In the genomic region with DNA sequence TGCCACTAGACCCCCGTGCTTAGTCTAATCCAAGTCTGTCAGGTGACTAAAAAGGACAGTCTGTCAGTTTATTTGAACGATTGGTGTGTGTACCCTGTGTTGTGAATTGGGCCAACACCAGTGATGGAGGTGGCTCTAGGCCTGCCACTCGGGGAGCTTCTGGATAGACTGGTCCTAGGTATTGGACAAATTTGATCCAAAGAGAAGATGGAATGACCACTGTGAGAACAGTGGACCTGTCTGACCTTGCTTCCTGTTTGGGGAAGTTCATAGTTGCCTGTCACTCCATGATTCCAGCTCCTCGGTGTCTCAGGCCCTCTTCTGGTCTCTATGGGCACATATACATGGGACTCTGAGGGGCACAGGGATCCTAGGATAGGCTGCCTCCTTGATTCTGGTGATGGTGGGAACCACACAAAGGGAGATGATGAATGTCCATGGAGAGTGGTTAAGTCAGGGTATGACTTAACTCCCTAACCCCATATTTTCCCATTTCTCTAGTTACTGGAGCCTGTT, we compare ENCODE assay signal across 8 mouse cellular contexts. TPM values are rescaled to one million over a fixed set of nuclear protein-coding genes. Genes with fewer than 3 reads are reported as not detected.
DNase-seq lines count a peak whose midpoint lies in the region; ATAC-seq and TF ChIP-seq lines count a peak whose summit lies in the region.

No protein-coding gene starts in this region.

- 35% methylated on average over 4 of the region's 4 CpGs for WGBS in heart, embryonic 11.5 days (ENCODE audit: insufficient replicate concordance)
- 57% methylated on average over 4 of the region's 4 CpGs for WGBS in hindbrain, embryonic 12.5 days
- WGBS in midbrain, embryonic 10.5 days: 48% methylated on average over 4 of the region's 4 CpGs

- no peak for ATAC-seq in heart, embryonic 11.5 days (replicated peaks; ENCODE audit: insufficient number of reproducible peaks, low FRiP score, low TSS enrichment)
- ATAC-seq in hindbrain, embryonic 12.5 days (ENCODE audit: low FRiP score): no peak

- DNase-seq in heart, postnatal 4 days: no peak
- peak; percentile 59 for DNase-seq in MEL (ENCODE audit: low read depth, low spot score)
- DNase-seq in midbrain, embryonic 10.5 days (ENCODE audit: low spot score): peak; percentile 12
- no peak for DNase-seq in left cerebral cortex, postnatal 14 days (ENCODE audit: low spot score in 2 of 2)
- no peak for DNase-seq in spleen, adult 18-20 months
- no peak for DNase-seq in urinary bladder, postnatal 10 days (ENCODE audit: low spot score)

- peak overlapping the region; percentile 92 for H3K4me3 ChIP-seq in heart, embryonic 11.5 days (ENCODE audit: low read depth, low read length)
- H3K4me3 ChIP-seq in MEL (ENCODE audit: control insufficient read depth in 1 of 2, insufficient read depth in 1 of 2, low read depth in 2 of 2, low read length in 2 of 2): peak overlapping the region; percentile 74 to 87
- H3K4me3 ChIP-seq in hindbrain, embryonic 12.5 days: peak overlapping the region; percentile 90
- H3K4me3 ChIP-seq in midbrain, embryonic 10.5 days: peak overlapping the region; percentile 87

- H3K36me3 ChIP-seq in heart, embryonic 11.5 days (ENCODE audit: control insufficient read depth, insufficient read depth, low read length): peaks cover 26% of the 10 kb centered on the region
- H3K36me3 ChIP-seq in MEL (ENCODE audit: control insufficient read depth in 1 of 2, insufficient read depth in 2 of 2, low read length in 2 of 2): peaks cover 11 to 24% of the 10 kb centered on the region in 2 experiments
- H3K36me3 ChIP-seq in hindbrain, embryonic 12.5 days: peaks cover 30% of the 10 kb centered on the region
- H3K36me3 ChIP-seq in midbrain, embryonic 10.5 days: peaks cover 40% of the 10 kb centered on the region

- H3K27ac ChIP-seq in heart, embryonic 11.5 days (ENCODE audit: low read depth, low read length): no peak overlapping the region
- H3K27ac ChIP-seq in MEL (ENCODE audit: control insufficient read depth, low read depth, low read length): peak overlapping the region; percentile 63
- no peak overlapping the region for H3K27ac ChIP-seq in hindbrain, embryonic 12.5 days
- H3K27ac ChIP-seq in midbrain, embryonic 10.5 days (replicated peaks): peak overlapping the region; percentile 95

- intact Hi-C loops in left cerebral cortex, postnatal 14 days (cut with DNase I): no loop called here

- H3K79me2 ChIP-seq in MEL (ENCODE audit: control insufficient read depth, insufficient read depth, low read length, poor library complexity): peaks cover 20% of the 10 kb centered on the region

- TF ChIP-seq RAD21 in MEL (IDR thresholded peaks at IDR 0.05; ENCODE audit: low read depth, low read length): no peak

- peaks cover 14% of the 10 kb centered on the region for H3K4me1 ChIP-seq in heart, embryonic 11.5 days (ENCODE audit: control insufficient read depth, insufficient read depth, low read length)
- H3K4me1 ChIP-seq in MEL (ENCODE audit: control insufficient read depth in 1 of 2, insufficient read depth in 2 of 2, low read length in 2 of 2): peaks cover 2 to 22% of the 10 kb centered on the region in 2 experiments; a peak in 3 of 4 replicates
- H3K4me1 ChIP-seq in hindbrain, embryonic 12.5 days: peaks cover 17% of the 10 kb centered on the region
- peaks cover 29% of the 10 kb centered on the region for H3K4me1 ChIP-seq in midbrain, embryonic 10.5 days

- no peak for TF ChIP-seq CTCF in MEL (IDR thresholded peaks at IDR 0.05 in 2 of 3, conservative IDR thresholded peaks at IDR 0.05 in 1 of 3; ENCODE audit: control insufficient read depth in 1 of 3, insufficient read depth in 1 of 3, low read depth in 2 of 3, low read length in 3 of 3, poor library complexity in 1 of 3, severe bottlenecking in 1 of 3)

- TF ChIP-seq EP300 in MEL (IDR thresholded peaks at IDR 0.05; ENCODE audit: low read depth in 1 of 2, low read length in 2 of 2): no peak

- no peaks in the 10 kb centered on the region for H3K27me3 ChIP-seq in heart, embryonic 11.5 days (ENCODE audit: control insufficient read depth, insufficient read depth, low read length)
- H3K27me3 ChIP-seq in MEL (ENCODE audit: control insufficient read depth in 1 of 2, insufficient read depth in 2 of 2, low read length in 2 of 2): no peaks in the 10 kb centered on the region
- no peaks in the 10 kb centered on the region for H3K27me3 ChIP-seq in hindbrain, embryonic 12.5 days
- H3K27me3 ChIP-seq in midbrain, embryonic 10.5 days (ENCODE audit: low read depth, poor library complexity, severe bottlenecking): no peaks in the 10 kb centered on the region

- H3K4me2 ChIP-seq in heart, embryonic 11.5 days: peak overlapping the region; percentile 94
- H3K4me2 ChIP-seq in hindbrain, embryonic 12.5 days (replicated peaks): peak overlapping the region; percentile 96

- no peaks in the 10 kb centered on the region for H3K9me3 ChIP-seq in heart, embryonic 11.5 days (replicated peaks; ENCODE audit: control insufficient read depth, low read length)
- no peaks in the 10 kb centered on the region for H3K9me3 ChIP-seq in MEL (replicated peaks; ENCODE audit: insufficient read depth, low read length)
- no peaks in the 10 kb centered on the region for H3K9me3 ChIP-seq in hindbrain, embryonic 12.5 days (replicated peaks)
- no peaks in the 10 kb centered on the region for H3K9me3 ChIP-seq in midbrain, embryonic 10.5 days (replicated peaks)

- no peak; a peak in 1 of 4 replicates for TF ChIP-seq POLR2A in MEL (IDR thresholded peaks at IDR 0.05; ENCODE audit: control insufficient read depth in 1 of 2, insufficient read depth in 1 of 2, low read depth in 1 of 2, low read length in 2 of 2, poor library complexity in 1 of 2)

- peak overlapping the region; percentile 98 for H3K9ac ChIP-seq in heart, embryonic 11.5 days (ENCODE audit: low read depth, low read length)
- H3K9ac ChIP-seq in MEL (ENCODE audit: control insufficient read depth, low read depth, low read length, poor library complexity, severe bottlenecking): peak overlapping the region; percentile 78
- H3K9ac ChIP-seq in hindbrain, embryonic 12.5 days: peak overlapping the region; percentile 94

TF ChIP-seq in MEL, 35 proteins besides CTCF, POLR2A, EP300 and RAD21 (continues in another document):
- TF ChIP-seq KAT2A (conservative IDR thresholded peaks at IDR 0.05; ENCODE audit: low read depth, low read length) (no peak), TCF12 (IDR thresholded peaks at IDR 0.05; ENCODE audit: low read depth, low read length) (no peak), USF2 (IDR thresholded peaks at IDR 0.05; ENCODE audit: borderline replicate concordance in 1 of 2, insufficient read depth in 1 of 2, low read depth in 1 of 2, low read length in 2 of 2) (no peak)

RNA-seq across cellular contexts. Expression of a gene that starts 1.3 kb away (rescaled TPM):
- 750 and 792 TPM in 2 replicates for polyA plus RNA-seq in heart, embryonic 11.5 days (2014; fragmentation: Nextera tagmentation; extraction: Ambion mirVana)
- total RNA-seq in heart, postnatal 4 days (2021): 1,000 to 10,000 TPM in 1 of 2 experiments, 100 to 1,000 TPM in 1; 972 to 1,025 TPM
- 2,133 and 2,343 TPM in 2 replicates for total RNA-seq in MEL (2012; rRNA removed)
- 1,000 to 10,000 TPM; 1,661 to 1,740 TPM for polyA plus RNA-seq in MEL (2012; ENCODE audit: insufficient read depth in 1 of 2, insufficient read length in 2 of 2, low read depth in 1 of 2, low replicate concordance in 2 of 2, missing spikeins in 1 of 2)
- 514 and 573 TPM in 2 replicates for polyA plus RNA-seq in hindbrain, embryonic 12.5 days (2016; fragmentation: Nextera tagmentation; extraction: Ambion mirVana)
- polyA plus RNA-seq in midbrain, embryonic 10.5 days (2016; fragmentation: Nextera tagmentation; extraction: Ambion mirVana): 726 and 912 TPM in 2 replicates
- 100 to 1,000 TPM; 481 to 507 TPM for total RNA-seq in left cerebral cortex, postnatal 14 days (2021)

RNA-seq across cellular contexts. Expression of a gene that starts 13.2 kb away (rescaled TPM):
- 55.2 and 60.3 TPM in 2 replicates for polyA plus RNA-seq in heart, embryonic 11.5 days (2014; fragmentation: Nextera tagmentation; extraction: Ambion mirVana)
- total RNA-seq in heart, postnatal 4 days (2021): 10 to 100 TPM; 58.7 to 62.7 TPM
- 63.3 and 66.0 TPM in 2 replicates for total RNA-seq in MEL (2012; rRNA removed)
- 100 to 1,000 TPM; 156 to 448 TPM for polyA plus RNA-seq in MEL (2012; ENCODE audit: insufficient read depth in 1 of 2, insufficient read length in 2 of 2, low read depth in 1 of 2, low replicate concordance in 2 of 2, missing spikeins in 1 of 2)
- polyA plus RNA-seq in hindbrain, embryonic 12.5 days (2016; fragmentation: Nextera tagmentation; extraction: Ambion mirVana): 105 and 112 TPM in 2 replicates
- 113 and 122 TPM in 2 replicates for polyA plus RNA-seq in midbrain, embryonic 10.5 days (2016; fragmentation: Nextera tagmentation; extraction: Ambion mirVana)
- total RNA-seq in left cerebral cortex, postnatal 14 days (2021): 100 to 1,000 TPM; 113 to 114 TPM

RNA-seq across cellular contexts. Expression of a gene that starts 20.7 kb away (rescaled TPM):
- 44.6 and 47.8 TPM in 2 replicates for polyA plus RNA-seq in heart, embryonic 11.5 days (2014; fragmentation: Nextera tagmentation; extraction: Ambion mirVana)
- total RNA-seq in heart, postnatal 4 days (2021): 10 to 100 TPM; 42.1 to 42.9 TPM
- 1.1 and 1.8 TPM in 2 replicates for total RNA-seq in MEL (2012; rRNA removed)
- polyA plus RNA-seq in MEL (2012; ENCODE audit: insufficient read depth in 1 of 2, insufficient read length in 2 of 2, low read depth in 1 of 2, low replicate concordance in 2 of 2, missing spikeins in 1 of 2): 1 to 10 TPM in 1 of 2 experiments, not detected in 1; 9.2 TPM
- 71.7 and 74.9 TPM in 2 replicates for polyA plus RNA-seq in hindbrain, embryonic 12.5 days (2016; fragmentation: Nextera tagmentation; extraction: Ambion mirVana)
- polyA plus RNA-seq in midbrain, embryonic 10.5 days (2016; fragmentation: Nextera tagmentation; extraction: Ambion mirVana): 69.7 and 82.9 TPM in 2 replicates
- total RNA-seq in left cerebral cortex, postnatal 14 days (2021): 10 to 100 TPM; 10.1 to 10.3 TPM

RNA-seq across cellular contexts. Expression of a gene that starts 28.3 kb away (rescaled TPM):
- 10.9 and 11.6 TPM in 2 replicates for polyA plus RNA-seq in heart, embryonic 11.5 days (2014; fragmentation: Nextera tagmentation; extraction: Ambion mirVana)
- 10 to 100 TPM; 12.7 to 12.9 TPM for total RNA-seq in heart, postnatal 4 days (2021)
- 0.50 and 0.65 TPM in 2 replicates for total RNA-seq in MEL (2012; rRNA removed)
- 1 to 10 TPM in 1 of 2 experiments, not detected in 1; 2.8 TPM for polyA plus RNA-seq in MEL (2012; ENCODE audit: insufficient read depth in 1 of 2, insufficient read length in 2 of 2, low read depth in 1 of 2, low replicate concordance in 2 of 2, missing spikeins in 1 of 2)
- polyA plus RNA-seq in hindbrain, embryonic 12.5 days (2016; fragmentation: Nextera tagmentation; extraction: Ambion mirVana): 6.3 and 7.3 TPM in 2 replicates
- polyA plus RNA-seq in midbrain, embryonic 10.5 days (2016; fragmentation: Nextera tagmentation; extraction: Ambion mirVana): 4.6 and 5.1 TPM in 2 replicates
- total RNA-seq in left cerebral cortex, postnatal 14 days (2021): 1 to 10 TPM; 1.5 to 3.3 TPM

RNA-seq across cellular contexts. Expression of a gene that starts 39.9 kb away (rescaled TPM):
- 139 and 141 TPM in 2 replicates for polyA plus RNA-seq in heart, embryonic 11.5 days (2014; fragmentation: Nextera tagmentation; extraction: Ambion mirVana)
- total RNA-seq in heart, postnatal 4 days (2021): 10 to 100 TPM; 68.6 to 76.6 TPM
- total RNA-seq in MEL (2012; rRNA removed): 142 and 167 TPM in 2 replicates
- 100 to 1,000 TPM in 1 of 2 experiments, not detected in 1; 216 TPM for polyA plus RNA-seq in MEL (2012; ENCODE audit: insufficient read depth in 1 of 2, insufficient read length in 2 of 2, low read depth in 1 of 2, low replicate concordance in 2 of 2, missing spikeins in 1 of 2)
- 142 and 160 TPM in 2 replicates for polyA plus RNA-seq in hindbrain, embryonic 12.5 days (2016; fragmentation: Nextera tagmentation; extraction: Ambion mirVana)
- polyA plus RNA-seq in midbrain, embryonic 10.5 days (2016; fragmentation: Nextera tagmentation; extraction: Ambion mirVana): 249 and 261 TPM in 2 replicates
- total RNA-seq in left cerebral cortex, postnatal 14 days (2021): 10 to 100 TPM; 39.9 to 42.8 TPM

Comparison
In these comparisons a context has a peak if more than half of its experiments do, and no peak if none do; other contexts are left out.
1. H3K27ac ChIP-seq: peak in MEL (single experiment) and midbrain, embryonic 10.5 days (single experiment); none in heart, embryonic 11.5 days (single experiment) and hindbrain, embryonic 12.5 days (single experiment).
2. DNase-seq: peak in MEL (single experiment) and midbrain, embryonic 10.5 days (single experiment); none in heart, postnatal 4 days (single experiment), left cerebral cortex, postnatal 14 days (0 of 2), spleen, adult 18-20 months (0 of 2) and urinary bladder, postnatal 10 days (single experiment).
3. Peak in every context shown above with its lines, with median percentiles within 50 percentile points of each other: H3K4me3 ChIP-seq and H3K9ac ChIP-seq.